9 mouse cellular contexts compared by ENCODE assay signal in the genomic region with DNA sequence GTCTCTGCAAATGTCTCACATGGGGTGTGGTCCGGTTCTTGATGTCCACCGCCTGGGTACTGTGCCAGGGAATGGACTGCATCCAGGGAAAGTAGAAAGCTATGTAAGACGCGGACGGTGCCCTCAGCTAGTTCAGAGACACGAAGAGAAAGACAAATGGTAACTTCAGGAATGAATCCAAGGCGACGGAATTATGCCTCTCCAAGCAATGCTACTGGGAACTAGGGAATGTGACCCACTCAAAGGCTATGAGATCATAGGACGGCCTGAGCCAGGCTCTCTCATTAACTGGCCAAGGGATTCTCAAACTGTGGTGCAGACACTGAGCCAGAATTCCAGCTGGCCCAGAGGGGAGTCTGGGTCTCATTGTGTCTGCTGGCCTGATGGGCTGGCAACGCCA.
A peak's percentile ranks its signal among the peaks of the same experiment; 100 is the strongest.
DNase-seq lines count a peak whose midpoint lies in the region; ATAC-seq and TF ChIP-seq lines count a peak whose summit lies in the region.
"Had no signal": no experiment of that assay in that cellular context is flagged by ENCODE, and none has a peak within 500 bp of the region (broad histone marks: within the 10 kb centered on the region; RNA-seq: fewer than 3 reads in every experiment).

No protein-coding gene starts in this region.

- peak; percentile 52 to 73 for DNase-seq in heart, adult 2 months
- DNase-seq in Muller cell, postnatal 12 days (ENCODE audit: inconsistent ontology term), result peak; percentile 97
- peak; percentile 27 to 67 for DNase-seq in layer of hippocampus, adult 2 months (ENCODE audit: low spot score in 2 of 2)
- DNase-seq in urinary bladder, postnatal 10 days (ENCODE audit: low spot score), result no peak
- no peak for DNase-seq in spleen, postnatal 10 days (ENCODE audit: low spot score in 2 of 2)

- no peak overlapping the region for H3K4me3 ChIP-seq in heart, adult 2 months
- no peak overlapping the region for H3K4me3 ChIP-seq in heart, embryonic 11.5 days (ENCODE audit: low read depth, low read length)
- H3K4me3 ChIP-seq in forebrain, embryonic 16.5 days (replicated peaks; ENCODE audit: low read length), result no peak overlapping the region
- no peak overlapping the region for H3K4me3 ChIP-seq in layer of hippocampus, adult 2 months

- no peak overlapping the region for H3K4me2 ChIP-seq in heart, embryonic 11.5 days
- no peak overlapping the region for H3K4me2 ChIP-seq in forebrain, embryonic 16.5 days (ENCODE audit: low read length)

- no peaks in the 10 kb centered on the region for H3K27me3 ChIP-seq in heart, adult 2 months (ENCODE audit: control insufficient read depth, insufficient read depth, low read length)
- H3K27me3 ChIP-seq in heart, embryonic 11.5 days (ENCODE audit: control insufficient read depth, insufficient read depth, low read length), result peaks cover 5% of the 10 kb centered on the region; the same call in 1 of the 2 replicates
- H3K27me3 ChIP-seq in forebrain, embryonic 16.5 days (replicated peaks; ENCODE audit: control insufficient read depth, insufficient read depth, low read length), result no peaks in the 10 kb centered on the region

- H3K4me1 ChIP-seq in heart, adult 2 months (ENCODE audit: control insufficient read depth, insufficient read depth, low read length), result 0 out of 2 replicates have a peak, but pooled peaks cover 2% of the 10 kb centered on the region
- H3K4me1 ChIP-seq in heart, embryonic 11.5 days (ENCODE audit: control insufficient read depth, insufficient read depth, low read length), result no peaks in the 10 kb centered on the region
- peaks cover 33% of the 10 kb centered on the region for H3K4me1 ChIP-seq in forebrain, embryonic 16.5 days (replicated peaks; ENCODE audit: control insufficient read depth, insufficient read depth, low read length)

- no peak for ATAC-seq in heart, embryonic 11.5 days (replicated peaks; ENCODE audit: insufficient number of reproducible peaks, low FRiP score, low TSS enrichment)
- ATAC-seq in forebrain, embryonic 16.5 days, result peak; percentile 78
- ATAC-seq in erythroblast, adult 5-6 weeks (replicated peaks; ENCODE audit: low FRiP score, poor library complexity, severe bottlenecking), result no peak

- H3K9me3 ChIP-seq in heart, embryonic 11.5 days (replicated peaks; ENCODE audit: control insufficient read depth, low read length), result no peaks in the 10 kb centered on the region
- no peaks in the 10 kb centered on the region for H3K9me3 ChIP-seq in forebrain, embryonic 16.5 days (ENCODE audit: control insufficient read depth, low read length)

- WGBS in heart, adult 2 months, result 67% methylated on average over 10 of the region's 10 CpGs
- 81% methylated on average over 10 of the region's 10 CpGs for WGBS in heart, embryonic 11.5 days (ENCODE audit: insufficient replicate concordance)
- WGBS in forebrain, embryonic 16.5 days, result 34% methylated on average over 10 of the region's 10 CpGs

- no peak for TF ChIP-seq EP300 in heart, adult 2 months (IDR thresholded peaks at IDR 0.05; ENCODE audit: insufficient read depth, low read depth, low read length)

- no peak for TF ChIP-seq CTCF in heart, adult 2 months (IDR thresholded peaks at IDR 0.05)
- no peak for TF ChIP-seq CTCF in layer of hippocampus, adult 2 months (conservative IDR thresholded peaks at IDR 0.05)

- no peaks in the 10 kb centered on the region for H3K79me2 ChIP-seq in heart, adult 2 months (replicated peaks; ENCODE audit: control insufficient read depth, insufficient read depth, low read length)

- intact Hi-C loops in heart, adult 2 months (cut with DNase I), result loop anchor here (5.0 to 10.0 kb wide), 2 partner anchors 101 to 136 kb away; no protein-coding TSS in a partner anchor

- H3K36me3 ChIP-seq in heart, adult 2 months (ENCODE audit: control insufficient read depth, insufficient read depth, low read length), result no peaks in the 10 kb centered on the region
- H3K36me3 ChIP-seq in heart, embryonic 11.5 days (ENCODE audit: control insufficient read depth, insufficient read depth, low read length), result no peaks in the 10 kb centered on the region
- no peaks in the 10 kb centered on the region for H3K36me3 ChIP-seq in forebrain, embryonic 16.5 days (ENCODE audit: control insufficient read depth, insufficient read depth)

- no peak overlapping the region for H3K9ac ChIP-seq in heart, adult 2 months (ENCODE audit: low read depth, low read length)
- H3K9ac ChIP-seq in heart, embryonic 11.5 days (ENCODE audit: low read depth, low read length), result no peak overlapping the region
- H3K9ac ChIP-seq in forebrain, embryonic 16.5 days (replicated peaks; ENCODE audit: low read depth, low read length), result no peak overlapping the region

- TF ChIP-seq POLR2A in heart, adult 2 months (IDR thresholded peaks at IDR 0.05; ENCODE audit: insufficient read depth, low read depth, low read length), result no peak

- no peak overlapping the region; the same call in 1 of the 2 replicates for H3K27ac ChIP-seq in heart, adult 2 months
- H3K27ac ChIP-seq in heart, embryonic 11.5 days (ENCODE audit: low read depth, low read length), result no peak overlapping the region
- no peak overlapping the region; the same call in 1 of the 2 replicates for H3K27ac ChIP-seq in forebrain, embryonic 16.5 days (ENCODE audit: low read length)
- peak overlapping the region; percentile 2; the same call in 1 of the 2 replicates for H3K27ac ChIP-seq in layer of hippocampus, adult 2 months
- H3K27ac ChIP-seq: kidney, postnatal 0 days had no signal

Comparison
In these comparisons a context has a peak if more than half of its experiments do, and no peak if none do; other contexts are left out.
1. DNase-seq: peak in heart, adult 2 months (2 of 2), Muller cell, postnatal 12 days (single experiment) and layer of hippocampus, adult 2 months (2 of 2); none in urinary bladder, postnatal 10 days (single experiment) and spleen, postnatal 10 days (0 of 2).